Mouse (Mus musculus) liver, embryonic 16.5 days (tissue): ENCODE measurements around the gene Wbp1l. TPM values are rescaled to one million over a fixed set of nuclear protein-coding genes. Genes with fewer than 3 reads are reported as not detected.

Source experiments
- ATAC-seq: fragments of 200-750 bp; cut with Nextera tagmentation; 2 replicates; pipeline ENCODE4 v1.8.0; 2017; ENCODE audit warnings: low read depth, mild to moderate bottlenecking, moderate number of reproducible peaks, moderate library complexity
- H3K27ac ChIP-seq: fragments of 300-500 bp; sonication (generic); 2 replicates; pipeline ENCODE4 v1.5.1; 2014; ENCODE audit warnings: mild to moderate bottlenecking, low read length
- H3K27me3 ChIP-seq: fragments of 300-500 bp; sonication (generic); 2 replicates; pipeline ENCODE4 v1.6.1; 2014; ENCODE audit warnings: low read depth, low read length, mixed read lengths; ENCODE audit not compliant: control insufficient read depth, insufficient read depth
- H3K36me3 ChIP-seq: fragments of 300-500 bp; sonication (generic); 2 replicates; pipeline ENCODE4 v1.6.1; 2014; ENCODE audit warnings: mild to moderate bottlenecking; ENCODE audit not compliant: control insufficient read depth, insufficient read depth
- H3K4me1 ChIP-seq: fragments of 300-500 bp; sonication (generic); 2 replicates; pipeline ENCODE4 v1.6.1; 2014; ENCODE audit warnings: low read depth, low read length, mixed read lengths; ENCODE audit not compliant: control insufficient read depth
- H3K4me2 ChIP-seq: fragments of 300-500 bp; sonication (generic); 2 replicates; pipeline ENCODE4 v1.6.1; 2014; ENCODE audit warnings: low read depth, low read length, mixed read lengths
- H3K4me3 ChIP-seq: fragments of 300-500 bp; sonication (generic); 2 replicates; pipeline ENCODE4 v1.5.1; 2014; ENCODE audit warnings: low read depth, mild to moderate bottlenecking, low read length
- H3K9ac ChIP-seq: fragments of 300-500 bp; sonication (generic); 2 replicates; pipeline ENCODE4 v1.6.1; 2014; ENCODE audit warnings: low read depth, low read length
- H3K9me3 ChIP-seq: fragments of 300-500 bp; sonication (generic); replicated peaks from 2 replicates; pipeline ENCODE4 v1.6.1; 2016; ENCODE audit warnings: low read length; ENCODE audit not compliant: control insufficient read depth
- WGBS: fragments of 180-500 bp; shearing (Covaris S2); extraction: QIAGEN DNeasy Blood & Tissue Kit; methylation state at CpG from one replicate; pipeline ENCODE4 v1.1.7; 2014; ENCODE audit not compliant: insufficient replicate concordance; 5-methylcytosine and 5-hydroxymethylcytosine counted together
- polyA plus RNA-seq: library from polyadenylated mRNA; unstranded; fragments of >200 nt; fragmentation: Nextera tagmentation; extraction: Ambion mirVana; gene quantifications from 2 replicates; pipeline ENCODE4 v1.2.1, GENCODE M21; 2015

Gene Wbp1l
- polyA plus RNA-seq, 1 experiment from 2014 or later: 31.5 TPM

DNA sequence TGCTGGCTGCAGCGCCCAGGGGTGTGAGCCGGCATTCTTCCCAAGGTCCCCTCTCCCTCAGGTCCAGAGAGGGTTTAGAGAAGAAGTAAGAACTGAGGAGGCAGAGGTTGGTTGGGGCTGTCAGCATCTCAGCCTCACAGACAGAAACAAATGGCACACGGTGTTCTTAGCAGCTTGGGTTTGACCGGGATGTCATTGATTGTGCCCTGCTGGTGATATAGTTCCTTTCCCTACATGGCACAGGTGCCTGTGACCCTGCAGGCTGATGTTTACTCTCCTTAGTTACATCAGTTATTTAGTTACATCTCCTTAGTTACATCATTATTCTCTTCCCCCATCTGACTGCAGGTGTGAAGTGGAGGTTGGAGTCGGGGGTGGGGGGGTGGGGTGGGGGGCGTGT, 7.3 kb upstream of the Wbp1l start:
- H3K4me2 ChIP-seq: no peak overlapping the region
- 69% methylated on average over 6 of the region's 6 CpGs for WGBS
- no peaks in the 10 kb centered on the region for H3K9me3 ChIP-seq
- no peak overlapping the region for H3K4me3 ChIP-seq
- no peak for ATAC-seq
- H3K9ac ChIP-seq: no peak overlapping the region
- H3K27me3 ChIP-seq: no peaks in the 10 kb centered on the region
- peaks cover 11% of the 10 kb centered on the region for H3K36me3 ChIP-seq
- H3K4me1 ChIP-seq: no peaks in the 10 kb centered on the region
- H3K27ac ChIP-seq: no peak overlapping the region

DNA sequence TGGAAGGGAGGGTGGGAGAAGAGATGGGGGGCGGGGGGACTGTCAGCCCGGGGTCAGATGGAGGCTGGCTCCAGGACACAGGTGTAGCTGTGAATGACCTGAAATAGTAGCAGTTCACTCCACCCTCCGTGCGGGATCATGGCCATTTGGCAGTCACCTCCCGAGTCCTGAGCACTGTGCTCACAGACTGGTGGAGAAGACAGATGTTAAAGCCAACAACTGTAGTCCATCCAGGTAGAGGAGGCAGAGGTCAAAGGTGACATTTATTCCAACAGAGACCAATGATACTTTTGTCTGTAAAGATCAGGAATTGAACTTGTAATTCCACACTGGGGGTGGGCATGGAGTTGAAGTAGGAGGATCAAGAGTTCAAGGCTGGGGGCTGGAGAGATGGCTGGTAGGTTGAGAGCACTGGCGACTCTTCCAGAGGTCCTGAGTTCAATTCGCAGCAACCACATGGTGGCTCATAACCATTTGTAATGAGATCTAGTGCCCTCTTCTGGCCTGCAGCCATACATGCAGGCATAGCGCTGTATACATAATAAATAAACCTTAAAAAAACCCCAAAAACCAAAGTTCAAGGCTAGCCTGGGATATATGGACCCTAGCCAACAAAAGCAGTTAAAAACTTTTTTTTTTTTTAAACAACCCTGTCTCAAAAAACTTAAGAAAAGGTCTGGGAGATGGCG, 6.0 kb upstream of the Wbp1l start:
- peaks cover 11% of the 10 kb centered on the region for H3K36me3 ChIP-seq
- no peak overlapping the region for H3K27ac ChIP-seq
- no peaks in the 10 kb centered on the region for H3K27me3 ChIP-seq
- no peak overlapping the region for H3K9ac ChIP-seq
- 84% methylated on average over 9 of the region's 9 CpGs for WGBS
- H3K4me3 ChIP-seq: no peak overlapping the region
- no peaks in the 10 kb centered on the region for H3K9me3 ChIP-seq
- H3K4me1 ChIP-seq: peaks cover under 1% of the 10 kb centered on the region; the same call in 1 of the 2 replicates
- ATAC-seq: no peak
- H3K4me2 ChIP-seq: no peak overlapping the region

DNA sequence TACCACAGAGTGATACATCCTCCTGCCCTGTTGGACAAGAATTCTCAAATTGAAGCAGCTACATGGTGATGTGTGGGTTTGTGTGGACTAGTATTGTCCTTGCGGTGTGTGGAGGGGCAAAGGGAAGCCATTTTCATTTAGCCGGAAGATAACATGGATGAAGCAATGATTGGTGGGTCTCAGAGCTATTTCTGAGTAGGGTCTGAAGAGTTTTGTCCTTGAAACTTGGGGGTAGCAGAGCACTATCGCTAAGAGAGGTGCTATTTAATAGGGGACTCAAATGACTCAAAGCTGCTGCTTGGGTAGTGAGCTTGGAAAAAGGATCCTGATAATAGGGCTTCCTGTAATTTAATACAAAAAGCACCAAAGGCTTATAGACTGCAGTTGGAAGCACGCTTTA, 697 bp upstream of the Wbp1l start:
- WGBS: 83% methylated on average over 4 of the region's 4 CpGs

DNA sequence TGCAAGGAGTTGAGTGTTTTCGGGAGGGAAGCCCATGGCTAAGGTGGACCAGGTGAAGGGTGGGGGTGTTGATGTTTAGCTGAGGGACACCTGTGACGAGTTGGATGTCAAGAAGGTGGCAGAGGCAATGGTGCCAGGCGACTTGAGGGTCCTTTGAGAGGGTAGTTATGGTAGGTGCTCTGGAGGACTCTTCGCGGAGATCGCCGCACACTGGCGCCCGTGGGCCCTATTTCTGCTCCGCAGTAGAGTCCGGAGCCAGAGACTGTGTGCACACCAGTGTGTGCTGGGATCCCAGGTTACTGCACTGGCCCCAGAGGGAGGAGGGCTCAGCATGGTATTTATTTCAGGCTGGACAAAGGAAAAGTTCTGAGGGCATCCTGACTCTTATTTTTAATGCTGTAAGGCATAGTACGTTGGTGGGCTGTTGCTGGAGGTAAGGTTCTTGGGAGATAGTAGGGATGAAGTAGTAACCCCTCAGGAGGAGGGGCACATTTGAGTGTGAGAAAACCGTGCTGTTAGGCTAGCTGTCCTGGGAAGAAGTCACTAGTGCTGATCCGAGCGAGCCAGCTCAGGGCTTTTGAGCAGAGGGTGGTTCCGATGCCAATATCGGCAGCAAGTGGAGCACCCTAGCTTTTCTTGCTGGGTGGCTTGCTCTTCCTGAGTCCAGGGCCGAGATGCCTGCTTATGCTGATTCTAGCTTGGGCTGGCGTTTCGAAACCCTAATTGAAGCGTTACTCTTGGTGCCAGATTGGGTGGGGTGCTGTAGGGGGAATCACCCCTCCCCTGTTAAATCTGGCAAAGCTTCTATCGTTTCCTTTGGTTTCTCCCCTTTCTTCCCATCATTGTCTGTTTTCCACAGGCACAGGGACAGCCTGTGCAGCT, 732 bp downstream of the Wbp1l start:
- Histone ChIP-seq H3K9ac (peak overlapping the region; percentile 80), H3K9me3 (no peaks in the 10 kb centered on the region), H3K4me1 (peaks cover 30% of the 10 kb centered on the region), H3K36me3 (no peaks in the 10 kb centered on the region), H3K27me3 (no peaks in the 10 kb centered on the region), H3K27ac (peak overlapping the region; percentile 70), H3K4me3 (peak overlapping the region; percentile 83), H3K4me2 (peak overlapping the region; percentile 65)
- 6% methylated on average over 22 of the region's 22 CpGs for WGBS
- no peak for ATAC-seq

More for the DNA sequence above, 697 bp upstream of the Wbp1l start:
- 0 out of 2 replicates have a peak overlapping the region, but pooled peaks have one; percentile 14 for H3K27ac ChIP-seq
- H3K4me3 ChIP-seq: peak overlapping the region; percentile 83
- H3K36me3 ChIP-seq: peaks cover 8% of the 10 kb centered on the region; the same call in 1 of the 2 replicates
- no peaks in the 10 kb centered on the region for H3K27me3 ChIP-seq
- H3K9me3 ChIP-seq: no peaks in the 10 kb centered on the region
- no peak overlapping the region for H3K9ac ChIP-seq
- H3K4me1 ChIP-seq: peaks cover 30% of the 10 kb centered on the region
- H3K4me2 ChIP-seq: peak overlapping the region; percentile 65
- no peak for ATAC-seq

DNA sequence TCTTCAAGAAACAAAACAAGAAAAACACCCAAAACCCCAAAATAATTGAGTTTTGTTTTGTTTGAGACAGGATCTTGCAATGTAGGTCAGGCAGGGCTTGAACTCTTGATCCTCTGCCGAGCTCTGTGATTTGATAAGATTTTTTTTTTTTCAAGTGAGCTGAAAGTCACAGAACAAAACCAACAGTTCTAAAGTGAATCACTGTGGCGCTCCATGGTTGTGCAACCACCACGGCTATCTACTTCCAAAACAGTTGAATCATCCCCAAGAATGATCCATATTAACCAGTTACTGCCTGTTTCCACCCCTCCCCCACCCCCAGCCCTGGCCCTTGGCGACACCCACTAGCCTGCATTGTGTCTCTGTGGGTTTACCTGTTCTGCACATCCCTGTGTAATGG, 1.5 kb downstream of the Wbp1l start:
- no peak for ATAC-seq
- H3K4me3 ChIP-seq: peak overlapping the region; percentile 83
- peaks cover 30% of the 10 kb centered on the region for H3K4me1 ChIP-seq
- H3K9ac ChIP-seq: peak overlapping the region; percentile 80; the same call in 1 of the 2 replicates
- H3K27ac ChIP-seq: peak overlapping the region; percentile 70
- 46% methylated on average over 4 of the region's 4 CpGs for WGBS
- no peaks in the 10 kb centered on the region for H3K27me3 ChIP-seq
- H3K36me3 ChIP-seq: no peaks in the 10 kb centered on the region
- peak overlapping the region; percentile 65 for H3K4me2 ChIP-seq
- no peaks in the 10 kb centered on the region for H3K9me3 ChIP-seq

DNA sequence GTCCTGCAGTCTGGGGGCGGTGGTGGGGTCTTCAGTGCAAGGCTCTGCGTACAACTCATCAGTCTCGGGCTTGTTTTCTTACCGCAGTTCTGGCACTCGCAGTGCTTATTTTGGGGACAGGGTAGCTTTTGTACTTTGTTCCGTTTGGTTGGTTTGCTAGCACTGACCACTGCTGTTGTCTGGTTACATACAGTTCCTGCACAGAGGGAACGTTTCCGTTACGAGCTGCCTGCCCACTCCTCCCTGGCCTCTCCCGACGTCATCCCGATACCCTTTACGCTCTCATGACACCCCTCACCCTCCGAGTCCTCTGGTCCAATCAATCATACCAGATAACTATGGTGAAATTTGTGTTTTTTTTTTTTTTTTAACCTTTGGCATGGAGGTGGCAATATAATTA, 2.6 kb downstream of the Wbp1l start:
- Histone ChIP-seq H3K27me3 (no peaks in the 10 kb centered on the region), H3K4me3 (no peak overlapping the region; the same call in 1 of the 2 replicates), H3K4me1 (peaks cover 32% of the 10 kb centered on the region), H3K4me2 (peak overlapping the region; percentile 65), H3K9me3 (no peaks in the 10 kb centered on the region), H3K9ac (no peak overlapping the region; the same call in 1 of the 2 replicates), H3K36me3 (no peaks in the 10 kb centered on the region), H3K27ac (peak overlapping the region; percentile 82)
- ATAC-seq: peak; percentile 22
- 43% methylated on average over 14 of the region's 14 CpGs for WGBS

DNA sequence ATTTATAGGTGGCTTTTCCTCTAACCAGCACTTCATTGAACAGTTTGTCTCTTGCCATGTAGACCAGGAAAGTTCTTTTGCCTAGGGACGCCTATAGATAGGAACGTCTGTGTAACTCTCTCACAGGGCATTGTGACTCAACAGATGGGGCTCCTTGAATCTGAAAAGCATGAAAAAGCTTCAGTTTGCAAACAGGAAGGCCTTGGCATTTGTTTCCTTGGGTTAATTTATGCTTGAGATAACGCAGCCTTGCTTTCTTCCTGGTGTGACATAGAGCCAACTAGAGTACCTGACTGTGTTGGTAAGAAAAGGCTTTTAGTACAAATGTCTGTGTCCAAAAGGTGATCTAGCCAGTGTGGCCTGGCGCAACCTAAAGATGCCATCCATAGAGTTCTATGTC, 3.5 kb downstream of the Wbp1l start:
- Histone ChIP-seq H3K4me2 (no peak overlapping the region), H3K4me1 (peaks cover 32% of the 10 kb centered on the region), H3K27ac (peak overlapping the region; percentile 63; the same call in 1 of the 2 replicates), H3K9ac (no peak overlapping the region), H3K9me3 (no peaks in the 10 kb centered on the region), H3K4me3 (no peak overlapping the region), H3K27me3 (no peaks in the 10 kb centered on the region), H3K36me3 (no peaks in the 10 kb centered on the region)
- 61% methylated on average over 4 of the region's 4 CpGs for WGBS
- ATAC-seq: no peak

DNA sequence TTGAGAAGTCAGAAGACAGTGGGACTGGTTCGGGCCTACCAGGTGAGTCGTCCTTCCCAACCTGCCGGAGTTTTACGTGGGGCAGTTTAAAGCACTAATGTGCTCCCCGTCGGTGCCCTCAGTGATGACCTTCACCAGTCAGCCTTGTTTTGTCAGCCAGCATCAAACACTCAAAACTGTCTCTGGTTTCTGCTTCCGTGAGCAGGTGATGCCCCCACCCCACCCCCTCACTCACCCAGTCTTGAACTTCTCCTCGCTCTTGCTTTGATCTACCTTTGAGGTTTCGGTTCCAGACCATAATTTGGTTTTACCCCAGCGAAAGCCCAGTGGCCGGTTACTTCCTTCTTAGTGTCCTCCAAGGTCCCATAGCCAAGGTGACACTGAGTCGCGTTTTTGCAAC, 7.8 kb downstream of the Wbp1l start:
- Histone ChIP-seq H3K4me3 (no peak overlapping the region), H3K4me2 (no peak overlapping the region), H3K9me3 (no peaks in the 10 kb centered on the region), H3K27me3 (no peaks in the 10 kb centered on the region), H3K9ac (no peak overlapping the region), H3K36me3 (no peaks in the 10 kb centered on the region), H3K4me1 (peaks cover 18% of the 10 kb centered on the region), H3K27ac (no peak overlapping the region)
- 76% methylated on average over 13 of the region's 13 CpGs for WGBS
- no peak for ATAC-seq

DNA sequence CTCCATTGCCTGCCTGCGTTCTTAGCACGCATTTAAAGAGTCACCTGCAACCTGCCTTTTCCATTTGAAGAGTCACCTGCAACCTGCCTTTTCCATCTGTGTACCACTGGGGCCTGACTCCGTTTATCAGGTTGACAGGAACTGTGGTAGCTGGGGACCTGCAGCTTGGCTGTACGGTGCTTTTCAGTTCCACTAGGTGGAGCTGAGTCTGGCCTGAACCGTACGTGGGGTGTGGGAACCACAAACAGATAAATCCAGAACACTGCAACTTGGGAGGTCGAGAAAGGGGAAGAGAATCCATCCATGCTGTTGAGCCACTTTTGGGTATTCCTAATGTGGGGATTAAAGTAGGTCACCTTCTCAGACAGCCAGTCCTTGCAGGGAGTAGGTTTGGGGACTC, 8.5 kb downstream of the Wbp1l start:
- Histone ChIP-seq H3K9ac (no peak overlapping the region), H3K4me1 (peaks cover 13% of the 10 kb centered on the region), H3K27ac (no peak overlapping the region), H3K36me3 (no peaks in the 10 kb centered on the region), H3K4me2 (no peak overlapping the region), H3K9me3 (no peaks in the 10 kb centered on the region), H3K4me3 (no peak overlapping the region), H3K27me3 (no peaks in the 10 kb centered on the region)
- peak; percentile 62; the same call in 1 of the 2 replicates for ATAC-seq
- 30% methylated on average over 7 of the region's 7 CpGs for WGBS
